In the genomic region with DNA sequence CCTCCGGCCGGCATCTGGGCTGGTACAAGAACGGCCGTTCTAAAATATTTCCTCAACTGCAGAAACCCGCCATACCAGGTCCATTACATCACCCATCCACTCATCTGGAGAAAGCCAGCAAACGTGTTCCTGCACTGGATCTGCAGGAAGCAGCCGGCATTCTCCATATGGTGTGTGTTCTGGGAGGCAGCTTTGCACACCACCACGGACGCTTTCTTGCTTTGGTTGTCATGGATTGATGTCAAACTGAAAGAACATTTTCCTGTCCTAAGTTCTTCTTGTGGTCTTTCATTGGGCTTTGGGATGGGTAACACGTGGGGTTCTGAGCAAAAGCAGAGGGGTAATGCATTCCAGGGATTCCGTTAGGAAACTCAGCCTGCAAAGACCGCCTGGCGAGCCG, we compare ENCODE assay signal across 15 mouse cellular contexts. TPM values are rescaled to one million over a fixed set of nuclear protein-coding genes. Genes with fewer than 3 reads are reported as not detected.
DNase-seq lines count a peak whose midpoint lies in the region; ATAC-seq lines count a peak whose summit lies in the region.
"Had no signal": no experiment of that assay in that cellular context is flagged by ENCODE, and none has a peak within 500 bp of the region (broad histone marks: within the 10 kb centered on the region; RNA-seq: fewer than 3 reads in every experiment).

No protein-coding gene starts in this region.

- H3K4me2 ChIP-seq in midbrain, embryonic 13.5 days (replicated peaks) = no peak overlapping the region
- no peak overlapping the region for H3K4me2 ChIP-seq in midbrain, embryonic 11.5 days
- H3K4me2 ChIP-seq: midbrain, embryonic 15.5 days; neural tube, embryonic 12.5 days had no signal

- no peak overlapping the region for H3K27ac ChIP-seq in midbrain, embryonic 13.5 days
- H3K27ac ChIP-seq in midbrain, embryonic 11.5 days (ENCODE audit: low read depth, low read length) = no peak overlapping the region
- H3K27ac ChIP-seq: heart, adult 2 months; midbrain, embryonic 15.5 days; neural tube, embryonic 12.5 days had no signal

- peaks cover 7% of the 10 kb centered on the region; the same call in 1 of the 2 replicates for H3K4me1 ChIP-seq in midbrain, embryonic 13.5 days (replicated peaks)
- H3K4me1 ChIP-seq in midbrain, embryonic 11.5 days (ENCODE audit: control insufficient read depth, insufficient read depth, low read length) = no peaks in the 10 kb centered on the region

- H3K4me3 ChIP-seq in midbrain, embryonic 13.5 days (replicated peaks) = no peak overlapping the region
- H3K4me3 ChIP-seq in midbrain, embryonic 11.5 days (ENCODE audit: low read depth, low read length) = no peak overlapping the region
- H3K4me3 ChIP-seq: heart, adult 2 months; midbrain, embryonic 15.5 days; neural tube, embryonic 12.5 days had no signal

- ATAC-seq in frontal cortex, adult (ENCODE audit: low TSS enrichment) = peak; percentile 90
- no peak for ATAC-seq in midbrain, embryonic 13.5 days
- ATAC-seq in midbrain, embryonic 11.5 days (ENCODE audit: low FRiP score) = no peak
- ATAC-seq: midbrain, embryonic 15.5 days had no signal

- no peaks in the 10 kb centered on the region for H3K9me3 ChIP-seq in midbrain, embryonic 13.5 days
- H3K9me3 ChIP-seq in midbrain, embryonic 11.5 days (ENCODE audit: control insufficient read depth, low read length) = no peaks in the 10 kb centered on the region
- H3K9me3 ChIP-seq: midbrain, embryonic 15.5 days; neural tube, embryonic 12.5 days had no signal

- H3K9ac ChIP-seq in midbrain, embryonic 13.5 days (replicated peaks) = no peak overlapping the region
- H3K9ac ChIP-seq in midbrain, embryonic 11.5 days (ENCODE audit: low read length) = no peak overlapping the region
- H3K9ac ChIP-seq: midbrain, embryonic 15.5 days; neural tube, embryonic 12.5 days had no signal

- peaks cover 6% of the 10 kb centered on the region for H3K27me3 ChIP-seq in midbrain, embryonic 13.5 days
- H3K27me3 ChIP-seq in midbrain, embryonic 11.5 days (ENCODE audit: control insufficient read depth, insufficient read depth, low read length) = no peaks in the 10 kb centered on the region
- H3K27me3 ChIP-seq: midbrain, embryonic 15.5 days had no signal

- 84% methylated on average over 14 of the region's 14 CpGs for WGBS in midbrain, embryonic 13.5 days
- 85% methylated on average over 14 of the region's 14 CpGs for WGBS in midbrain, embryonic 11.5 days

- H3K36me3 ChIP-seq in midbrain, embryonic 13.5 days = no peaks in the 10 kb centered on the region
- no peaks in the 10 kb centered on the region for H3K36me3 ChIP-seq in midbrain, embryonic 11.5 days (ENCODE audit: control insufficient read depth, insufficient read depth, low read length)
- H3K36me3 ChIP-seq: midbrain, embryonic 15.5 days; neural tube, embryonic 12.5 days had no signal

- no peak for DNase-seq in frontal cortex, postnatal 10 days (ENCODE audit: low spot score in 2 of 2)
- peak; percentile 17 for DNase-seq in left cerebral cortex, adult 11 months (ENCODE audit: low spot score)
- no peak for DNase-seq in left cerebral cortex, postnatal 4 days
- peak; percentile 68 for DNase-seq in brain, adult 2 months (ENCODE audit: low read depth, low spot score)
- peak; percentile 42 to 45 for DNase-seq in layer of hippocampus, postnatal 36 days
- no peak for DNase-seq in midbrain, embryonic 11.5 days (ENCODE audit: low spot score, missing footprints)
- DNase-seq: adrenal gland, postnatal 25 days; cerebellum, postnatal 36 days; heart, adult 2 months; kidney, postnatal 14 days; liver had no signal

- intact Hi-C loops in left cerebral cortex, postnatal 4 days (cut with DNase I) = loop anchor here (5.0 kb wide), 1 partner anchor 150 kb away; no protein-coding TSS in a partner anchor

RNA-seq across cellular contexts. Expression of a gene that starts 10.7 kb away (rescaled TPM):
- 1 to 10 TPM; 1.8 to 2.1 TPM for total RNA-seq in left cerebral cortex, postnatal 4 days (2021)
- 1 to 10 TPM; 2.6 to 3.0 TPM for total RNA-seq in layer of hippocampus, postnatal 36 days (2021)
- polyA plus RNA-seq in midbrain, embryonic 13.5 days (2015; fragmentation: Nextera tagmentation; extraction: Ambion mirVana) = 1.5 and 1.6 TPM in 2 replicates
- polyA plus RNA-seq in midbrain, embryonic 11.5 days (2014; fragmentation: Nextera tagmentation; extraction: Ambion mirVana) = 0.71 and 0.73 TPM in 2 replicates

RNA-seq across cellular contexts. Expression of a gene that starts 37.9 kb away (rescaled TPM):
- total RNA-seq in left cerebral cortex, postnatal 4 days (2021) = 10 to 100 TPM; 14.0 to 15.9 TPM
- total RNA-seq in layer of hippocampus, postnatal 36 days (2021) = 10 to 100 TPM; 11.4 to 12.2 TPM
- polyA plus RNA-seq in midbrain, embryonic 13.5 days (2015; fragmentation: Nextera tagmentation; extraction: Ambion mirVana) = 11.8 and 13.7 TPM in 2 replicates
- polyA plus RNA-seq in midbrain, embryonic 11.5 days (2014; fragmentation: Nextera tagmentation; extraction: Ambion mirVana) = 10.1 and 10.3 TPM in 2 replicates

Comparison
In these comparisons a context has a peak if more than half of its experiments do, and no peak if none do; other contexts are left out.
1. DNase-seq: peak in left cerebral cortex, adult 11 months (single experiment), brain, adult 2 months (single experiment) and layer of hippocampus, postnatal 36 days (2 of 2); none in frontal cortex, postnatal 10 days (0 of 2), left cerebral cortex, postnatal 4 days (single experiment) and midbrain, embryonic 11.5 days (single experiment).